Mouse (Mus musculus) liver, adult 2 months (tissue): ENCODE results near the gene Gm20388. TPM values are rescaled to one million over a fixed set of nuclear protein-coding genes. Genes with fewer than 3 reads are reported as not detected.

ENCODE experiments used
- DNase-seq: peaks from one replicate; pipeline ENCODE4 v3.0.0-alpha.2; 2011; ENCODE audit warnings: low read depth, low spot score; ENCODE audit errors: extremely low read depth
- H3K27ac ChIP-seq: fragments of 200-500 bp; replicated peaks from 2 replicates; pipeline ENCODE4 v1.5.1; 2012; ENCODE audit warnings: low read depth, mild to moderate bottlenecking, control low read depth, inconsistent platforms, low read length; ENCODE audit not compliant: insufficient read depth
- H3K27me3 ChIP-seq: fragments of 200-500 bp; 2 replicates; pipeline ENCODE4 v1.6.1; 2012; ENCODE audit warnings: mild to moderate bottlenecking, moderate library complexity, low read length, inconsistent platforms; ENCODE audit not compliant: control insufficient read depth, insufficient read depth
- H3K36me3 ChIP-seq: fragments of 200-500 bp; 2 replicates; pipeline ENCODE4 v1.6.1; 2012; ENCODE audit warnings: low read length, inconsistent platforms; ENCODE audit not compliant: control insufficient read depth, insufficient read depth
- H3K4me1 ChIP-seq: fragments of 200-500 bp; 2 replicates; pipeline ENCODE4 v1.6.1; 2011; ENCODE audit warnings: low read length; ENCODE audit not compliant: control insufficient read depth, insufficient read depth
- H3K4me3 ChIP-seq: fragments of 200-500 bp; 2 replicates; pipeline ENCODE4 v1.5.1; 2011; ENCODE audit warnings: low read depth, mild to moderate bottlenecking, control low read depth, low read length, moderate library complexity; ENCODE audit not compliant: insufficient read depth
- H3K79me2 ChIP-seq: fragments of 200-500 bp; 2 replicates; pipeline ENCODE4 v1.6.1; 2012; ENCODE audit warnings: inconsistent platforms, mild to moderate bottlenecking, low read length, moderate library complexity; ENCODE audit not compliant: control insufficient read depth, insufficient read depth
- H3K9ac ChIP-seq: fragments of 200-500 bp; 2 replicates; pipeline ENCODE4 v1.6.1; 2012; ENCODE audit warnings: low read depth, mild to moderate bottlenecking, control low read depth, inconsistent platforms, low read length
- CTCF ChIP-seq: fragments of 200-500 bp; IDR thresholded peaks from 2 replicates; pipeline ENCODE4 v1.5.1; 2011; ENCODE audit warnings: low read depth, low read length, control low read depth
- POLR2A ChIP-seq: fragments of 200-500 bp; IDR thresholded peaks from 2 replicates; pipeline ENCODE4 v1.6.1; 2011; ENCODE audit warnings: low read length, control low read depth; ENCODE audit not compliant: insufficient read depth; ENCODE audit errors: extremely low read depth
- WGBS: fragments of 180-500 bp; shearing (Covaris S2); methylation state at CpG from one replicate; pipeline ENCODE4 v1.1.7; 2018; 5-methylcytosine and 5-hydroxymethylcytosine counted together
- polyA plus RNA-seq: library from polyadenylated mRNA; depleted of rRNA; stranded (reverse); fragments of >200 nt; gene quantifications from 2 replicates; pipeline ENCODE4 v1.2.3, GENCODE M21; 2012
- total RNA-seq: library from RNA; depleted of rRNA; stranded (reverse); fragments of >200 nt; gene quantifications from 2 replicates; pipeline ENCODE4 v1.2.3, GENCODE M21; 2014

Gm20388 gene
- total and polyA plus RNA-seq, 2 experiments = 6.4 to 19.9 TPM

DNA sequence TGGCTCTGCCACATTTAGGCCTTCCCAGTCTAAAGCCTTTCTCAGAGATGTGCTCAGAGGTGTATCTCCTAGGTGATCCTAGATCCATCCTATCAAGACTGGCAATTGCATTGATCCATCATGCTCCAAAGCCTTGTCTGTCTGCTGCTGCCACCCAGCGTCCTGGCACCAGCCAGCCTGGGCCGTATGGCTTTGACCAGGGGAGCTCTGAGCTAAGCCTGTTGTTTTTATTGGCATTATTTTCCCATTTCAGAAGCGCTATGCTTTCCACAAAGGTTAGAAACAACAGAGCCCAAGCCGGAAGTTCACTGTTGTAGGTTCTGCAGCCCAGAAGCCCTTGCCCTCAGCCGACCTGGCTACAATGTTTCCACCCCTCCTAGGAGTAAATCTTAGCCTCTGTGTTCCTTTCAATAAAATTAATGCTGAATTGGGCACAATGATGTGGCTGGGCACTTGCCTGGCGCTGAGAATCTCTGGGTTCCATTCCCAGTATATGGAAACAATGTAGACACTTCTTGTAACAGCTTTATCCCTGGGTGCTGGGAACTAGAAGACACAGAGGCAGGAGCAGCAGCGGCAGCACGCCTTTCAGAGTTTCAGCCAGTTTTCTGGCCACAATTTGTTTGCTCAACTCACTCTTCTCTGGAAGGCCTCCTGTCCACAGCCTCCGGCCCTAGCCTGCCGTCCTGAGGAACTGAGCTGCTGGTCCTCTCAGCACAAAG, 2307.0 kb downstream of the Gm20388 start:
- H3K4me3 ChIP-seq = no peak overlapping the region
- no peaks in the 10 kb centered on the region for H3K27me3 ChIP-seq
- WGBS = 79% methylated on average over 10 of the region's 10 CpGs

DNA sequence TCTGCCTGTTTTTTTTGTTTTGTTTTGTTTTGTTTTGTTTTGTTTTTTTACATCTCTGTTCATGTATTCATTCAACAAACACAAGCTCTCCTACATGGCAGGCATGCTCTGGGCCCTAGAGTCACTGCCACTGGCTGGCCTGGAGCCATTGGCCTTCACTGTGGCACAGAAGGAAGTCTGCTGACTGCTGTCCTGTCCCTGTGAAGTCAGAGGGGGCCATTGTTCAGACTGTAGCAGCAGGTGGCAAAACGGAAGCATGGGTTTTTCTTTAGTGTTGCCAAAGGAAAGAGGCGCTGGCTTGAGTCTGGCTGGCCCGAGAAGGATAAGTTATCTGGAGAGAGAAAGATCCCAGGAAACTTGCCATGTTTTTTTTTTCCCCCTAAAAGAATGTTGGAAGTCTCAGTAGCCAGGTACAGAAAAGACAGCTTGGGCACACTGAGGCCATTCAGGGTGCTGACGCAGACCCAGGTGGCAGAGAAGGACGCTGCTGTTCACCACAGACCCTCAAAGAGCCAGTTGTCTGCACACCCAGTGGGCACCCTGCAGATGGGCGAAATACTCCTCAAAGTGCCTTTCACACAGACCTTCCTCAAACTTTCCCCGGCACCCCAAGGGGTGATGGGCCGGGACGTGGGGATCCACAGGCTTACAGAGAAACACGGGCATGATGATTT, 2313.5 kb downstream of the Gm20388 start:
- WGBS = 83% methylated on average over 10 of the region's 10 CpGs
- Histone ChIP-seq H3K9ac (no peak overlapping the region), H3K27me3 (no peaks in the 10 kb centered on the region)

More for the DNA sequence above, 2307.0 kb downstream of the Gm20388 start:
- Histone ChIP-seq H3K4me1 (no peaks in the 10 kb centered on the region), H3K27ac (no peak overlapping the region), H3K36me3 (no peaks in the 10 kb centered on the region), H3K9ac (no peak overlapping the region), H3K79me2 (no peaks in the 10 kb centered on the region)
- TF ChIP-seq CTCF (no peak), POLR2A (no peak)
- no peak for DNase-seq

DNA sequence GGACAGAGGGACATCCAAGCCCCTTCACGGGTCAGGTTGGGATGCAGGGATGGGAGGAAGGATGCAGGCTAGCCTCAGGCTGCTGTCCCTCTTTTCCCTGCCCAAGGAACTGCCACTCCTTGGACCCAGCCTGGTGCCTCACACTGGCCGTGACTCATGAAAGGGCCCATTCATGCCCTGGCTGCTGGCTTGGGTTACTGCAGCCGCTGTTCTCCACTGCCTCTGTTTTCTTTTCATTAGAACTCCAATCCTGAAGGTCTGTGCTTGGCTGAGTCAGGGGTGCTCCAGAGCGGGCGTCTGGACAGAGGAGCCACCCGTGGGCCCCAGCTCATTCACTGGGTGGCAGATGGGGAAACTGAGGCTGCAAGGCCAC, 2314.0 kb downstream of the Gm20388 start:
- Histone ChIP-seq H3K27ac (no peak overlapping the region), H3K36me3 (no peaks in the 10 kb centered on the region), H3K4me1 (no peaks in the 10 kb centered on the region), H3K79me2 (no peaks in the 10 kb centered on the region), H3K9ac (no peak overlapping the region), H3K27me3 (peaks cover under 1% of the 10 kb centered on the region; the same call in 1 of the 2 replicates), H3K4me3 (no peak overlapping the region)
- 72% methylated on average over 6 of the region's 6 CpGs for WGBS
- no peak for DNase-seq
- TF ChIP-seq POLR2A (no peak), CTCF (no peak)

More for the DNA sequence above, 2313.5 kb downstream of the Gm20388 start:
- Histone ChIP-seq H3K4me1 (no peaks in the 10 kb centered on the region), H3K4me3 (no peak overlapping the region), H3K36me3 (no peaks in the 10 kb centered on the region), H3K27ac (no peak overlapping the region), H3K79me2 (no peaks in the 10 kb centered on the region)
- no peak for TF ChIP-seq CTCF
- TF ChIP-seq POLR2A = no peak
- no peak for DNase-seq

DNA sequence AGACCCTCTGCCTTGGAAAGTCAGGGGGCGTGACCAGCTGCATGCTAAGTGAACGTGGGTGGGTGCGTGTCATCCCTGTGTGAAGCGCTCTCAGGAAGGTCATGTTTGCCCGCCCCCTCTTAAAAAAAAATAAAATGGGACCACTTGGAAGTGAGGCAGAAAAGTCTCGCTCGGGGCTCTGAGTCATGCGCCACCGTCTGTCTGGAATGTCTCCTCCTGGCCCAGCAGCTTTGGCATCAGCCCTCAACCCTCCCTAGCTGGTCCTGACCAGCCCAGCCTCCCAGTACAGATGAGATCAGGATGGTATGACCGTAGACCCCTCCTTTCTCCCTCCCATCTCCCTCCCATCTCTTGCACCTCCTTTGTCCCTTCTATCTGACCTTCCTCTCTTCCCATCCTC, 2314.8 kb downstream of the Gm20388 start:
- no peak overlapping the region for H3K4me3 ChIP-seq
- H3K27ac ChIP-seq = no peak overlapping the region
- no peak for DNase-seq
- H3K4me1 ChIP-seq = no peaks in the 10 kb centered on the region
- TF ChIP-seq CTCF = no peak
- no peak for TF ChIP-seq POLR2A
- 68% methylated on average over 10 of the region's 10 CpGs for WGBS
- no peak overlapping the region for H3K9ac ChIP-seq
- H3K36me3 ChIP-seq = no peaks in the 10 kb centered on the region
- no peaks in the 10 kb centered on the region for H3K79me2 ChIP-seq
- H3K27me3 ChIP-seq = peaks cover 3% of the 10 kb centered on the region; the same call in 1 of the 2 replicates

DNA sequence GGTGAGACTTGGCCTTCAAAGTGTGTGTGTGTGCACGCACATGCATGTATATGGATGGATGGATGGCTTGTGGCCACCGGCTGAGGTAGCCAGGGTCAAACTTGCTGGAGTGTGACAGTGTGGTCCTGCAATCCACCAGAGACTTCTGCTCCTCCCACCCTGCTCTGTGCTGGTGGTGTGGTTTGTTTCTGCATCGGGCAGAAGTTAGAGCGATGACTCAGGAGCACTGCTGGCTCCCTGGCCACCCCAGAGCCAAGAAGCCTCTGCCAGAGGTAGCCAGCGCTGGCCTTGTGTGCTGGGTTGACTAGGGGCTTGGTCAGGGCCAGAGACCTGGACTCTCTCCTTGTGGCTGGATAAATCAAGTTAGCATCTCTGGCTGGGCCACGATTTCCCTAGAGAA, 2316.7 kb downstream of the Gm20388 start:
- TF ChIP-seq CTCF = no peak
- TF ChIP-seq POLR2A = no peak
- Histone ChIP-seq H3K4me3 (no peak overlapping the region), H3K36me3 (no peaks in the 10 kb centered on the region), H3K27ac (no peak overlapping the region), H3K79me2 (no peaks in the 10 kb centered on the region), H3K9ac (no peak overlapping the region), H3K4me1 (no peaks in the 10 kb centered on the region), H3K27me3 (peaks cover 3% of the 10 kb centered on the region; the same call in 1 of the 2 replicates)
- 90% methylated on average over 6 of the region's 6 CpGs for WGBS
- no peak for DNase-seq

DNA sequence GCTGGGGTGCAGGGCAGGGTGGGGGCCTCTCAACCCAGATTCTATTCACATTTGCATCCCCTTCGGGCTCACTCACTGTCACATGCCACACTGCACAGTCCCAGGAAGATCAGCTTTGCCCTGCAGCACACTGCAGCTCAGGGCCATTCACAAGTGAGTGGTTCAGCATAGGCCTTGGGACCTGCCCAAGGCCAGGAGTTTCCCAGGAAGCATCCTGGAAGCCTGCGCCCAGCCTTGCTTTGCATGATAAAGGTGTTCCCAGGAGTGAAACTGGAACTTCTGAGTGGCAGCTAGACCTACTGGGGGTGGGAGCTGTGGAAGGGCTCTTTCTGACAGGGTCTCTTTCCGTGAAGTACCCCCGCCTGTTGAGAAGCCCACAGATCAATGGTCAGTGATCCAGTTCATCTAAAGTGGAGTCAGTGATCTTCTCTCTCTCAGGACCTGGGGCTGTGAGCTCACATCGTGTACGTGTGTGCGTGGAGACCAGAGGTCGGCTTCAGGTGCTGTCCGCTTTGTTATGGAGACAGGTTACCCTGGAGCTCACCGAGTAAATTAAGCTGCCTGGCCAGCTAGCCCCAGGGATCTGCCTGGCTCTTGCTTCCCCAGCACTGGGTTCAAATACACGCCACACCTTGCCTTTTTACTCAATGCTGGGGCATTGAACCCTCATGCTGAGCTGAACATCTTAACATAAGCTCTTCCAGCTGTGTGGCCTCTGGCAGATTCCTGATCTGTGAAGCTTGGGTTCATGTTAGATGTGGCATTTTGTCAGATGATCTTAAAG, 2318.3 kb downstream of the Gm20388 start:
- WGBS = 83% methylated on average over 11 of the region's 11 CpGs

More for the DNA sequence above, 2318.3 kb downstream of the Gm20388 start:
- DNase-seq = no peak
- no peak overlapping the region for H3K9ac ChIP-seq
- no peak for TF ChIP-seq POLR2A
- no peak for TF ChIP-seq CTCF
- no peaks in the 10 kb centered on the region for H3K36me3 ChIP-seq
- no peak overlapping the region for H3K4me3 ChIP-seq
- H3K79me2 ChIP-seq = no peaks in the 10 kb centered on the region
- H3K4me1 ChIP-seq = no peaks in the 10 kb centered on the region
- peaks cover 3% of the 10 kb centered on the region; the same call in 1 of the 2 replicates for H3K27me3 ChIP-seq
- H3K27ac ChIP-seq = no peak overlapping the region
